Mouse (Mus musculus): ENCODE measurements around the gene D8Ertd738e.

D8Ertd738e gene

DNA sequence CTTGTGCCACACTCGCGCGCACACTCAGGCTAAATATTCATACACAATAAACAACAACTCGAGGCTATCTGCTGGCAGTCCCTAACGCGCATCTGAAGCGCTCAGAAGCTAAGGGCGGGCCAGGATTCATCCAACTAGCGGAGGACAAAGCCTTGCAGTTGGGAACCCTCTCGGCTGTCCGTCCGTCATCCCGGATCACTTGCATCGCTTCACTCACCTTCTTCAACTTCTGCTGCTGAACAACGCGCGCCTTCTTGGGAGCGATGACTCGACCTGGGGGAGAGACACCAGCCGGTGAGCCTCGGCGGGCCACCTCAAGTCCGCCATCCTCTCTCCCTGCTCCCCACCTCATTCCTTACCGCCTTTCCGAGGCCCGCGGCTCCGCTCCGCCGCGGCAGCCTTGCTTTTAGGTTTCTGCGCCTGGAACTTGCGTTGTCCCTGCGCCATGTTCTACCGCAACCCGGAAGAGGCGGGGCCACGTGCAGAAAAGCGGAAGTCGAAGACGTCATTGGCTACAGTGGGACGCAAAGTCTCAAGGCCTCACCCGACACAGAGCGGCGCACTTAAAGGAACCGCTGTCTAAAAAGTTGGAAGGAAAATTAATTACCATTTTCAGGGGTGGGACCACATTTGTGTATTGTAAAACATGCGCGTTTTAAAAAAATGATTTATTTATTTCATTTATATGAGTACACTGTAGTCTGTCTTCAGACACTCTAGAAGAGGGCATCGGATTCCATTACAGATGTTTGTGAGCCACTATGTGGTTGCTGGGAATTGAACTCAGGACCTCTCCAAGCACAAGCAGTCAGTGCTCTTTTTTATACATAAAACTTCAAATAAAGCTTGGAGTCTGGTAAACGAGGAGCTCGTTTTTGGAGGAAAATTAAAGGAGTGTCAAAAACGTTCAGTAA lies at the start of gene D8Ertd738e:
Gene D8Ertd738e (minus strand): TSS at position 463 of the 914 bp plus-strand sequence.
- DNase-seq (ENCODE audit: low spot score in 2 of 2): peak; percentile 83 to 89

DNA sequence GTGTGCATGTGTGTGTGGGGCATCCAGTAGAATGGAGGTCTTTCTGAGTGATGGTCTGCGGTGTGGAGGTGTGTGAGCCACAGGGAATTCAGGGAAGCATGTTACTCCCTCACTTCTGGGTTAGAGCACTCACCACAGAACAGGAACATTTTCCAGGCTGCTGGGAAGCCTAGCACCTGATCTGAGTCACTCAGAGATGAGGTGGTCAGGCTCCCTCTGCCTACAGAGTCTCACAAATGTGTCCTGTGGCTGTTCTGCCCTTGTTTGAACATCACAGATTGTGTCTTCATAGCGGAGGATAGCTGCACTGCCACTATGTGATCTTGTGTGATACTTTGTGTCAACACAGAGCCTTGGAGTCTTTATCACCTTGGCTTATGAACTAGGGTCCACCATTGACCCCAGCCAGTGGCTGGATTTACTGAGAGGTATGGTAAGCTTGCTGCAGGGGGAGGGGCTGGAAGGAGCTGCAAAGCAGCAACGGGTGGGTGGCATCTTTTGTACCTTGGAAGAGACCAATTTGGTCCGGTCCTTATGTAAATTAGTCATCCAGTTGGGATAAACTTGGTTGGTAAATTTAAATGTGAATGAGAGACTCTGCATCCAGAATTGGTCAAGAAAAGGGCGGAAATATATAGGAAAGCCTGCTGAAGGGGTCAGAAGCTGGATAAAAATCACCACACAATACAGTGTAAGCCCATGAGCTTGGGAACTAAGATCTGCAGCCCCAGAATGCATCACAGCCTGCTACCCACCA lies 47.7 kb upstream of the D8Ertd738e start:
- DNase-seq (ENCODE audit: low spot score in 2 of 2): no peak

DNA sequence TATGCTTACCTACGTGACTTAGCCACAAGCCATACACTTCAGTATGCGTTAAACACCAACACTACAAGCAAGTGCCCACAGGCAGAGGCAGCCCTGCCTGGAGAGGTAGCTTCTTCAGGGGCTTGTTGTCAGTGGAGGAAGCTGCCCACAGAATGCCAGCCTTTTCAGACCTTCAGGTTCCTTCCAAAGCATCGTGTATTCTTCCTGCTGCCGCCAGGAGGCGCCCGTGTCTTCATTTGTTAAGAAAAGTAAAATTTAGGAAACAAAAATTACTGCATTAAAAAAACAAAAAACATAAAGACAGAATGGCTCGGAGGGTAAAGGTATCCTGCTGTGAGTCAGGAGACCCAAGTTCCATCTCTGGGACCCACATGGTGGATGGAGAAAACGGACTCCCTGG lies 42.2 kb upstream of the D8Ertd738e start:
- peak; percentile 16 to 33 for DNase-seq (ENCODE audit: low spot score in 2 of 2)

DNA sequence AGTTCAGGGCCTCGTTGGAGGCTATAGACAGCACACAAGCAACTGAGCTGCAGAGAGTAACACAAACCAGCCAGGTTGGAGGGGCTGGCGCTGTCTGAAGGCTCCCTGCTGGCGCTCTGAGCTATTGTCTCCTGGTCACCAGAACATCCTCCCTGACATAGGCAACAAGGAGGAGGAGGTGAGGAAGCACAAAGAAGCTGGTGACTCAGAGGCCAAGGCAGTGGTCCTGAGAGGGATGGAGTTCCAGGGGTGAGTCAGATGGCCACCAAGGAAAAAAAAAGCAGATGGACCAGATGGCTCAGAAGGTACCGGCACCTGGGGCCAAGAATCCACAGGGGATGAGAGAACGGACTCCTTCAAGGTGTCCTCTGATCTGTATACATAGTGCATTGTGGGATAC lies 41.6 kb upstream of the D8Ertd738e start:
- no peak for DNase-seq (ENCODE audit: low spot score in 2 of 2)

DNA sequence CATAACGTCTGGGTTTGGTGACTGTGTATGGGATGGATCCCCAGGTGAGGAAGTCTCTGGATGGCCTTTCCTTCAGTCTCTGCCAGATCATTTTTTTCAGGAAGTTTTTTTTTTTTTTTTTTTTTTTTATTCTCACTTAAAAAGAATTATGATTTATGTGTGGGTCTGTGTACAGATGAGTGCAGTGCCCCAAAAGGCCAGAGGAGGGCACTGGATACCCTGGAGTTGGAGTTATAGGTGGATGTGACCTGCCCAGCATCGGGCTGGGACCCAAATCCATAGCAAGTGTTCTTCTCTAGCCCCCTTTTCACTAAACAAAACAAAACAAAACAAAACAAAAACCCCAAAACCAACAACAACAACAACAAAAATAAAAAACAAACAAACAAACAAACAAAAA lies 39.4 kb upstream of the D8Ertd738e start:
- no peak for DNase-seq (ENCODE audit: low spot score in 2 of 2)

DNA sequence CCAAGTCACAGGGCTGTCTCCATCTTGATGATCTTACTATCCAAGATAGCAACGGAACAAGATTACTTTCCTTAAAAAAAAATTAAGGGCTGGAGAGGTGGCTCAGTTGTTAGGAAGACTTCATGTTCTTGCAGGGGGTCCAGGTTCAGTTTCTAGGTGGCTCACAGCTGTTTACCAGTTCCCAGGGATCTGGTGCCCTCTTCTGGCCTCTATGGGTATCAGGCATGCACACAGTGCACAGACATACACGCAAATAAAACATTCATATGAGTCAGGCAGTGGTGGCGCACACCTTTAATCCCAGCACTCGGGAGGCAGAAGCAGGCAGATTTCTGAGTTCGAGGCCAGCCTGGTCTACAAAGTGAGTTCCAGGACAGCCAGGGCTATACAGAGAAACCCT lies 36.1 kb upstream of the D8Ertd738e start:
- DNase-seq (ENCODE audit: low spot score in 2 of 2): peak; percentile 32 to 55

DNA sequence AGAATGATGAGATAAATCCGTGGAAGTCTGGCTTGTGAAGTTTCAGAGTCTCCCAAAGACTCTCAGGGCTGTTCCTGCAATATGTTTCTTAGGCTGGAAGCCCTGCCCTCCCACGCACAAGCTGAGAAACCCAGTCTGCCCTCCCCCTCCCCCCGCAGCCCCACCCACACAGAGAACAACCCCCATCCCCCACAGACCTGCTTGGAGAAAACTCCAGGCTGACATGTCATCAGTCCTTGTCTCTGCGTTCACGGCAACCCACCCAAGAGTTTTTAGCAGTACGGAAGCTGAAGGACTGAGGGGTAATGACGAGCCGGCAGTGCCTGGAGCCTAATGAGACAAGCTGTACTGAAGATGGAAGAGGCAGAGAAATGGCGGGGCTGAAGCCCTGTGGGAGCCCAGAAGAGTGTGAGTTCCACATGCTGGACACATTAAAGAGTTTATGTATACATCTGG lies 35.1 kb upstream of the D8Ertd738e start:
- DNase-seq (ENCODE audit: low spot score in 2 of 2): no peak

DNA sequence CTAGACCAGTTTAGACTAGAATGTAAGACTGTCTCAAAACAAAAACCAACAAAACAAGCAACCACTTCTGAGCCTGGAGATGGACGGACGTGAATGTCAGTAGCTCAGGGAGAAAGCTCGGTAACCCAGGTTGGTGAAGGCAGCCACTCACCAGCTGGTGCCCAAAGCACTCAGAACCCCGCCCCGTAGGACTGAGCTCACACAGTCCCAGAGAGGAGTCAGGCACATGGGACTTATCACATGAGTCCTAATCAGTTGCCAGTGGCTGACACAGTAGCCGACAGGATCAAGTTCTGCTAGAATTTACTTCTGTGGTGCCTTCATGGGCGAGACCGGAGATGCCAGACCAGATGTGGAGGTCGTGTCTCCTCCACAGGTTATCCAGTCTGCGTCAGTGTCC lies 31.3 kb upstream of the D8Ertd738e start:
- no peak for DNase-seq (ENCODE audit: low spot score in 2 of 2)

DNA sequence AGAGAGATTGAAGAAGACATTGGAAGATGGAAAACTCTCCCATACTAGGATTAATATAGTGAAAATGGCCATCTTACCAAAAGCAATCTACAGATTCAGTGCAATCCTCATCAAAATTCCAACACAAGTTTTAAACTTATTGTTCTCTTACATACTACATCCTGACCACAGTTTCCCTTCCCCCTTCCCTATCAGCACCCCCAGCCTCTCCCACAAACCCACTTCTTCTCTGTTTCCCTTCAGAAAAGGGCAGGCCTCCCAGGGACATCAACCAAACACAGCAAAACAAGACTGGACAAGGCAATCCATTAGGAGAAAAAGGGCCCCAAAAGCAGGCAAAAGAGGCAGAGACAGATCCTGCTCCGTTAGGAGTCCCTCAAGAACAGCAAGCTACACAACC lies 26.9 kb upstream of the D8Ertd738e start:
- no peak for DNase-seq (ENCODE audit: low spot score in 2 of 2)

DNA sequence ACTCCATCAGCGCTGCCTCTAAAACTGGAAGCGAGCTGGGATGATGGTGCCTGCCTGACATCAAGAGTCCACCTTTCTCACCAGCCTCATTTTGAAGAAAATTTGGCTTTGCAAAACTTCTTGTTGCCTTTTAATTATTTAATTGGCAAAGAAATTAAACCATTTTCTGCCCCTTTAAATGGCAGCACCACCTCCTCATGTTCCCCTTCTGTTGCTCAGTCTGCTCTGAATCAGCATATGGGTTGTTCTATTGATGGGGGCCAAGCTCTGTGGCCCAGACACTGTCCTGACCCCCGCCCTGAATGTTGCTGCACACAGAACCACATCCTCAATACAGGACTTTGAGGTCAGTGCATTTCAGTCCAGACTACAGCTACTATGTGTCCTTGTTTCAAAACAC lies 24.4 kb upstream of the D8Ertd738e start:
- DNase-seq (ENCODE audit: low spot score in 2 of 2): no peak

DNA sequence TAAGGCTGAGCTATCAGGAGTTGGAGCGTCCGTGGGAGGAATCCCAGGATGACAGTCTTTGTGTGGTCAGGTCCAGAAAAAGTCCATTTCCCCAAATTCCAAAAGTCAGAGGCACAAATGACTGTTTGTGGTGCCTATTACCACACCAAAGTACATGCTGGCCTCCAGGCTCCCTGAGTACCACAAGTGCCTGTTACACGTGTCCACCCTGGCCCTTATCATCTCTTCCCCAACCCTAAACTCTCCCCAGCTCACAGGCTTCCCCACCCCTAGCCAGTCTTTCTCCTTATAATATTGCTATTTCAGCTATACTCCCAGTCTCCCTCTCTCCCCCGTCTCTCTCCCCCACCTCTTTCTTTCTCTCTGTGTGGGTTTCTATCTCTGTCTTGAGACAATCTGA lies 22.8 kb upstream of the D8Ertd738e start:
- DNase-seq (ENCODE audit: low spot score in 2 of 2): no peak

DNA sequence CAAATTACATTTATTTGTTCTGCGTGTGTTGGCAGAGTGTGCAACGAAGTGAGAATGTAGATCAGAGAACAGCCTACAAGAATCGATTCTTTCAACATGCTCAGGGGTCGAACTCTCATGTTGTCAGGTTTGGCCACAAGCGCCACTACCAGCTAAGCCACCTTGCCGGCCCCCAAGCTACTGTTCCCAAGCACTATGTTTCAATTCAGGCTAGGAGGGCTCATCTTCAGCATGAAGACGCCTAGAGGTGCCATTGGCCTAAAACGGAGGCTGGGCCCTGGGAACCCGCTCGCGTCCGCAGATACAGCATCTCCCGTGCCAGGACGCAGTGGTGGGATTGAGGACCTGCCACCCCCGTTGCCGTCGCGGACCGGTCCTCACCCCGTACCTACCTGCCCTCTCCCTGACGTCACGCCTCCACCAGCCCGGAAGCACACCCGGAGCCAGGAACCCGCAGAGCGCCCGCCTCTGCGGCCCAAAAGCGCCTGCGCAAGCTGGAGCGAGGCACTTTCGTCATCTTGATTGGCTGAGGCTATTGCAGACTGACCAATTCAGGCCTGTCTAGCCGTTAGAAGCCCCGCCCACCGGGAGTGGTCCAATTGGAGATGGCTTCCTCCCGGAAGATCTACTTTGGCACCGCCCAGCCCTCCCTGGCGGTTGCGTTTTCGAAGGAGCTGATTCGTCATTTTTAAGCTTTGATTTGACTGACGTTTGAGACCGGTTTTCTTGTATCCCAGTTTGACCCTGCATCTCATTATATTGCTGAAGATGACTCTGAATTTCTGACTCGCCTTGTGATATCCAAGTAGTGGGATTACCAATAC lies 20.6 kb upstream of the D8Ertd738e start, which contains the start of gene Ccdc130:
Gene Ccdc130 (minus strand): TSS at position 431 of the 824 bp plus-strand sequence.
- DNase-seq (ENCODE audit: low spot score in 2 of 2): peak; percentile 100

DNA sequence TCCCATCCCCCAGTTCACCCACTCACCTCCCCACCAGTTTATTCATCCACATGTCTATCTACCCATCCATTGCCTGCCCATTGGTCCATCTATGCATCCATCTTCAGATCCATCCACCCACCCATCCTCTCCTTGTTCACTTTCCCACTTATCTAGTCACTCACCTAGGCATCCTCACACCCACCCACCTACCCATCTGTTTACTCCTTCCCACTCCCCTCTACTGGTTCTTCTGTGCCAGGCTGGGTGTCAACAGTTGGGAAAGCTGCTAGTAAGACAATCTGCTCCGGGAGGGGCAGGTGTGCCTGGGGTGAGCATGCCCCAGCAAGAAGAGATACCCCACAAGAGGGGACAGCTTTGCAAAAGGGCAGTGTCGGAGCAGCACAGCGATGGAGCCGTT lies 11.6 kb upstream of the D8Ertd738e start:
- DNase-seq (ENCODE audit: low spot score in 2 of 2): no peak

DNA sequence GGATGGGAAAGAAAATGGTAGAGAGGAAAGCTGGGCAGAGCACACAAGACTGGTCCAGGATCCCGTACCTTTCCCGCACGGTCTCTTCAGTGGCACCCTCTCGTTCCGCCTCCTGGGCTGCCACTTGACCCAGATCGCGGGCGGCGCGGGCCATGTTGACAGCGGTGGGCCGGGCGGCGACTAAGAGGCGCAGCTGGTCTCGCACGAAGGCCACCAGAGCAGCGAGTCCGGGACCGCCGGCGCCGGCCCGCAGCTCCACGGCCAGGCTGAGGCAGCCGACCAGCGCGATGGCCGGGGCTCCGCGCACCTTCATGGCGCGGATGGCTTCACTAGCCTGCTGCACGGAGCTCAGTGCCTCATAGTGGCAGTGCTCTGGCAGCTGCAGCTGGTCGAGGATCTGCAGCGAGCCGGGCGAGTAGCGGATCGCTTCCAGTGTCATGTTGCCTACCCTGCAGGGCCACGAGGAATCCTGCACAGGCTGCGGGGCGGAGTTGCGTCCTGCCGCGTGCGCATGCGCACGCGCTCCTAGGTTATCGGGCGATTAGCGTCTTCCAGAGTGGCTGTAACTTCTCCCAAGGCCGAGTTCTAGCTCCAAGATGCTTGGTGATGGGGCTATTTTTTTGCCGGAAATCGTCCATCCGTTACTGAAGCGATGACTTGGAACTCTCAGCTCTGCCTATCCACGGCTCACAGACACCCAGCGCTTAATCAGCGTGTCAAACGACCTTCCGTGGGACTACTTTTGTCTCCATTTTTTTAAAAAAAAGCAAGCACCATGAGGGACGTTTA lies 7.5 kb upstream of the D8Ertd738e start, which contains the start of gene Mri1:
Gene Mri1 (minus strand): TSS at position 505 of the 789 bp plus-strand sequence.
- peak; percentile 71 to 75 for DNase-seq (ENCODE audit: low spot score in 2 of 2)

DNA sequence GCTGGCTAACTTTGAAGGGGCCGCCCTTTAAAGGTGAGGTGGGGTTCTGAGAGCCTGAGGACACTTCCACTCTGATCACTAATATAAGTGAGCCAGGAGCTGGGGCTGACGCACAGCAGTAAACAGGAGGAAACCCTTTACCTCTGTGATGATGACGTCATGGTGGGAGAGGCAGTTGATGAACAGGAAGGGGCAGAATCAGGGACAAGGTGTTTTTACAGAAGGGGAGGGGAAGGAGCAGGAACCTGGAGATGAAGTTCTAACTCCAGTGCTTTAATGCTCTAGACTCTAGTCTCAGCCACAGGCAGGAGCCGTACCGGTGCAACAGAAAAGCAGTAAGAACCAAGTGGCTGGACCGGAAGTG lies 6.9 kb upstream of the D8Ertd738e start:
- DNase-seq (ENCODE audit: low spot score in 2 of 2): peak; percentile 48 to 49

DNA sequence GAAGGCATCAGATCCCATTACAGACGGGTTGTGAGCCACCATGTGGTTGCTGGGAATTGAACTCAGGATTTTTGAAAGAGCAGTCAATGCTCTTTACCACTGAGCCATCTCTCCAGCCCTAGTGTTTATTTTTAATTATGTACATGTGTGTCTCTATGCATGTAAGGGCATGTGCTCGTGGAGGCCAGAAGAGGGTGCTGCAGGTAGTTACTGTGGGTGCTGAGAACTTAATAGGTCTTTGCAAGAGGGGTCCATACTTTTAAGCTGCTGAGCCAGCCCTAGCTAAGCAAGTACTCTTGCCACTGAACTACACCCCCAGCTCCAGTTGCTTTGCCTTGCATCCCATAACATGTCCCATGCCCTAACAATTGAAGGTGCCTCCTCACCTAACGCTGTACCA lies 6.3 kb upstream of the D8Ertd738e start:
- DNase-seq (ENCODE audit: low spot score in 2 of 2): no peak

DNA sequence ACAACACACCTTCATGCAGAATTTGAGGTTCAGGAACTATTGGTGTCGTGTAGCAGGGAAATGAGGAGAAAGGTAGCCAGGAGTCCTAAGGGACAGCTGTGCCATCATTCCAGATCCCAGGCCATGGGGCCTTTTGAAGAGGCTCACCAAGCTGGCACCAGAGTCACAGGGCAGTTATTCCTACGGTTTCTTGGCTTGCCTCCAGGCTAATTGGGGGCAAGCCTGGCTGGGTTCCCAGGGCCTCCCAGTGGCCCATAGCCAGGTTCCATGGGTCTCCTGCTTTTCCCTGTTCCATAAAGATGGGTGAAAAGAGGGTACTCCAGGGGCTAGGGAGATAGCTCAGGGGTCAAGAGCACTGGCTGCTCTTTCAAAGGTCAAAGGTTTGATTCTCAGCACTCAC lies 7.7 kb downstream of the D8Ertd738e start:
- DNase-seq (ENCODE audit: low spot score in 2 of 2): no peak

DNA sequence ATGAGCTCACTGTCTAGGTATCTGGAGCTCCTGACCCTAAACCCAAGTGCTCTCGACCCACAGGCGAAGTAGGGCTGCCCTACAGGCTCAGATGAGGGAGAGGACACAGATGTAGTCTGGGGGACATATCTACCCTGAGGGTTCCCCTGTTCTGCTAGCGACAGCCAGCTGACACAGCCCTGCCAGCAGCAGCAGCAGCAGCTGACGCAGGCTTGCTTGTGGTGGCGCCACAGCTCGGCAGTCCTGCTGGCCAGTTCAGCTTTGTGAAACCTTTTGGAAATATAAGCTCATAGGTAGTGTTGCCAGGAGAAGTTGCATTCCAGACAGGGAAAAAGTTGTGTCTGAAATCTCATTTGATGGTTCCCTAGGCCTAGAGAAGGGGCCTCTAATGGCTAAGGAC lies 8.4 kb downstream of the D8Ertd738e start:
- DNase-seq (ENCODE audit: low spot score in 2 of 2): no peak

DNA sequence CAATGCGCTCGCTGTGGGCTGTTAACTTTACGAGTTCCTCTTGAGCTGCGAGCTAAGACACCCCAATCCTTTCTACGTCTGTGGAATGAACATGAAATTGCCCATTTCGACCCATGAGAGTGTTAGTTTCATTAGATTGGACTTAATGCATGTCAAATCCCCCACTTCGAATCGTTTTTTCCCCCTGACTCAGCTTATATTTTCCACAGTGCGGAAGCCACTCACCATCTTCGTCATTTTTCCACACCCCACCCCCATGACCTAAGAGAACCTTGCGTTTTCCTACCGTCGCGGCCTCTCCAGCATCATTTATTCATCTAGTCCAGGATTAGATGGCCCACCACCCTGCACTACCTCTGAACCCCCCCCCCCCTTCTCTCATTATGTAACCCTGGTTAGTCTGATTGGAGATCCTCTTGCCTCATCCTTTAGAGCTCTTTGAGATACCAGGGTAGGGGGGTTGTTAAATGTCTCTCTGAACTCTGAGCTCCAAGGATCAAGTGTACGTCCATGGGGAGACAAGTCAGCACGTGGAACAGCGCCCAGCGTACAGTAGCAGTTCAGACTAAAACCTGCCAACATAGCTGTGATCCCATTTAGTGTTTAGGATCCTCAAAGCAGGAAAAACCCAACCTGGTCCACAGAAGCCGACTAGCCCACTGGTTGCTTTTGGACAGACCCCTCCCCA lies 11.8 kb downstream of the D8Ertd738e start:
- no peak for DNase-seq (ENCODE audit: low spot score in 2 of 2)

DNA sequence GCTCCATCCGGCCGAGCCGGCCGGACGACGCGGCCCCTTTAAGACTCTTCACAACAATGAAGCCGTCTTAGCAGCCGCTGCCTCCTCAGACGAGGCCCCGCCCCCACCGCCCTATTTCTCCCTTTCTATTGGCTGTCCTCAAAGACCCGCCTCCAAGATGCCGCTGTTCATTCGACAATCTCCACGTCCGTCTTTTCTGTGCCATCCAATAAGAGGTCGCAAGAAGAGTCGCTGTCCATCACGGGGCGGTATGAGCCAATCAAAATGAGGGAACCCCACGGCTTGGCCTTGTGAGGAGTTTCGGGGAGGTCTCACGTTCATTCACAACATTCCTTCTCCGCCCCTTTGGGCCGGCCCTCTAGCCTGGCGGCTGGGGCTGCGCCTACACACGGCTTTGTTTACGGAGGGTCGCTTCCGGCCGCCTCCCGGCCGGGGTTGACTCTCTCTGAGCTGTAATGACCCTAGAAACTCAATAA lies 12.5 kb downstream of the D8Ertd738e start, which contains the start of gene Zswim4:
Gene Zswim4 (minus strand): TSS at position 58 of the 476 bp plus-strand sequence.
- DNase-seq (ENCODE audit: low spot score in 2 of 2): peak; percentile 97 to 98
